Mouse (Mus musculus) midbrain, postnatal 0 days (tissue): ENCODE measurements around the gene Wipf3. TPM values are rescaled to one million over a fixed set of nuclear protein-coding genes. Genes with fewer than 3 reads are reported as not detected.

ENCODE experiments used
- ATAC-seq: fragments of 200-750 bp; cut with Nextera tagmentation; 2 replicates; pipeline ENCODE4 v1.8.0; 2017; ENCODE audit warnings: moderate number of reproducible peaks, mild to moderate bottlenecking, moderate TSS enrichment, moderate library complexity; ENCODE audit not compliant: low FRiP score
- DNase-seq: peaks from one replicate; pipeline ENCODE4 v3.0.0-alpha.2; 2015; ENCODE audit warnings: low spot score
- H3K27ac ChIP-seq: fragments of 300-500 bp; sonication (generic); 2 replicates; pipeline ENCODE4 v1.5.1; 2014; ENCODE audit warnings: low read depth, mild to moderate bottlenecking, low read length, mixed read lengths
- H3K27me3 ChIP-seq: fragments of 300-500 bp; sonication (generic); 2 replicates; pipeline ENCODE4 v1.6.1; 2014; ENCODE audit warnings: low read length, control low read depth, mixed read lengths; ENCODE audit not compliant: insufficient read depth
- H3K36me3 ChIP-seq: fragments of 300-500 bp; sonication (generic); 2 replicates; pipeline ENCODE4 v1.6.1; 2014; ENCODE audit warnings: low read length, control low read depth, mixed read lengths; ENCODE audit not compliant: insufficient read depth
- H3K4me1 ChIP-seq: fragments of 300-500 bp; sonication (generic); 2 replicates; pipeline ENCODE4 v1.6.1; 2014; ENCODE audit warnings: mild to moderate bottlenecking, control low read depth, antibody characterized with exemption, low read length, mixed read lengths; ENCODE audit not compliant: insufficient read depth
- H3K4me2 ChIP-seq: fragments of 300-500 bp; sonication (generic); 2 replicates; pipeline ENCODE4 v1.6.1; 2014; ENCODE audit warnings: low read depth, mild to moderate bottlenecking, low read length, mixed read lengths; ENCODE audit not compliant: poor library complexity, severe bottlenecking
- H3K4me3 ChIP-seq: fragments of 300-500 bp; sonication (generic); 2 replicates; pipeline ENCODE4 v1.5.1; 2014; ENCODE audit warnings: low read depth, mild to moderate bottlenecking, low read length, moderate library complexity
- H3K9ac ChIP-seq: fragments of 300-500 bp; sonication (generic); replicated peaks from 2 replicates; pipeline ENCODE4 v1.6.1; 2014; ENCODE audit warnings: mild to moderate bottlenecking, low read length, moderate library complexity, mixed read lengths; ENCODE audit not compliant: poor library complexity, severe bottlenecking
- H3K9me3 ChIP-seq: fragments of 300-500 bp; sonication (generic); 2 replicates; pipeline ENCODE4 v1.6.1; 2016; ENCODE audit warnings: low read length, control low read depth
- CTCF ChIP-seq: IDR thresholded peaks from 2 replicates; pipeline ENCODE4 v1.5.1; 2016; ENCODE audit warnings: antibody characterized with exemption, mild to moderate bottlenecking
- WGBS: fragments of 180-500 bp; shearing (Covaris S2); extraction: QIAGEN DNeasy Blood & Tissue Kit; methylation state at CpG from one replicate; pipeline ENCODE4 v1.1.7; 2014; 5-methylcytosine and 5-hydroxymethylcytosine counted together
- polyA plus RNA-seq: library from polyadenylated mRNA; unstranded; fragments of >200 nt; fragmentation: Nextera tagmentation; extraction: Ambion mirVana; gene quantifications from 2 replicates; pipeline ENCODE4 v1.2.1, GENCODE M21; 2015
- total RNA-seq: library from RNA; depleted of rRNA; stranded (reverse); fragments of >200 nt; gene quantifications from 2 replicates; pipeline ENCODE4 v1.2.3, GENCODE M21; 2014

Gene Wipf3
- total and polyA plus RNA-seq, 2 experiments from 2014 or later, result 1.7 to 5.9 TPM

- H3K9ac ChIP-seq, result no peak overlapping the region
- 74% methylated on average over 8 of the region's 8 CpGs for WGBS
- TF ChIP-seq CTCF, result no peak
Observed at GRCm38 (mm10) chr6:54472846-54473715, 43.7 kb downstream of the Wipf3 start.

GRCm38 (mm10) chr6:54475926-54476667 lies 46.7 kb downstream of the Wipf3 start:
- no peak overlapping the region for H3K4me3 ChIP-seq
- 75% methylated on average over 19 of the region's 19 CpGs for WGBS
- H3K27ac ChIP-seq, result peak overlapping the region; percentile 26; the same call in 1 of the 2 replicates
- no peaks in the 10 kb centered on the region for H3K9me3 ChIP-seq
- no peak overlapping the region for H3K4me2 ChIP-seq
- no peak overlapping the region for H3K9ac ChIP-seq
- ATAC-seq, result no peak
- no peak for TF ChIP-seq CTCF
- H3K4me1 ChIP-seq, result peaks cover 14% of the 10 kb centered on the region
- no peaks in the 10 kb centered on the region for H3K36me3 ChIP-seq
- H3K27me3 ChIP-seq, result no peaks in the 10 kb centered on the region
- DNase-seq, result no peak

More at GRCm38 (mm10) chr6:54472846-54473715, 43.7 kb downstream of the Wipf3 start:
- no peak overlapping the region for H3K4me3 ChIP-seq
- no peaks in the 10 kb centered on the region for H3K9me3 ChIP-seq
- no peaks in the 10 kb centered on the region for H3K27me3 ChIP-seq
- peaks cover 9% of the 10 kb centered on the region for H3K4me1 ChIP-seq
- ATAC-seq (no peak), DNase-seq (no peak)
- no peak overlapping the region for H3K4me2 ChIP-seq
- no peaks in the 10 kb centered on the region for H3K36me3 ChIP-seq
- H3K27ac ChIP-seq, result no peak overlapping the region

- Histone ChIP-seq H3K27ac (peak overlapping the region; percentile 74), H3K4me1 (peaks cover 14% of the 10 kb centered on the region), H3K27me3 (no peaks in the 10 kb centered on the region), H3K36me3 (no peaks in the 10 kb centered on the region), H3K4me3 (no peak overlapping the region), H3K4me2 (no peak overlapping the region), H3K9ac (no peak overlapping the region), H3K9me3 (no peaks in the 10 kb centered on the region)
- DNase-seq (peak; percentile 57), ATAC-seq (no peak)
- WGBS, result 42% methylated on average over 5 of the region's 5 CpGs
- TF ChIP-seq CTCF, result peak; percentile 70
Observed at GRCm38 (mm10) chr6:54478646-54479324, 49.4 kb downstream of the Wipf3 start.

- Histone ChIP-seq H3K9me3 (no peaks in the 10 kb centered on the region), H3K4me3 (no peak overlapping the region), H3K4me2 (no peak overlapping the region), H3K27ac (no peak overlapping the region), H3K36me3 (no peaks in the 10 kb centered on the region), H3K27me3 (no peaks in the 10 kb centered on the region), H3K4me1 (peaks cover 9% of the 10 kb centered on the region), H3K9ac (no peak overlapping the region)
- no peak for DNase-seq
- ATAC-seq, result no peak
- TF ChIP-seq CTCF, result no peak
- WGBS, result 85% methylated on average over 15 of the region's 15 CpGs
Observed at GRCm38 (mm10) chr6:54481390-54482112, 52.1 kb downstream of the Wipf3 start.

- Histone ChIP-seq H3K27me3 (no peaks in the 10 kb centered on the region), H3K9ac (no peak overlapping the region), H3K4me3 (no peak overlapping the region), H3K27ac (no peak overlapping the region), H3K4me1 (no peaks in the 10 kb centered on the region), H3K36me3 (no peaks in the 10 kb centered on the region), H3K9me3 (no peaks in the 10 kb centered on the region), H3K4me2 (peak overlapping the region; percentile 33; the same call in 1 of the 2 replicates)
- DNase-seq (no peak), ATAC-seq (peak; percentile 52; the same call in 1 of the 2 replicates)
- WGBS, result 21% methylated on average over 12 of the region's 12 CpGs
- peak; percentile 23 for TF ChIP-seq CTCF
Observed at GRCm38 (mm10) chr6:54485000-54485399, 55.6 kb downstream of the Wipf3 start.
